Mouse (Mus musculus) layer of hippocampus, adult 11-12 months (tissue): Measurements from ENCODE around the gene Tmtc2.

Source experiments
- DNase-seq: peaks from one replicate; pipeline ENCODE4 v3.0.0; 2022; ENCODE audit warnings: low spot score

Gene Tmtc2

DNA sequence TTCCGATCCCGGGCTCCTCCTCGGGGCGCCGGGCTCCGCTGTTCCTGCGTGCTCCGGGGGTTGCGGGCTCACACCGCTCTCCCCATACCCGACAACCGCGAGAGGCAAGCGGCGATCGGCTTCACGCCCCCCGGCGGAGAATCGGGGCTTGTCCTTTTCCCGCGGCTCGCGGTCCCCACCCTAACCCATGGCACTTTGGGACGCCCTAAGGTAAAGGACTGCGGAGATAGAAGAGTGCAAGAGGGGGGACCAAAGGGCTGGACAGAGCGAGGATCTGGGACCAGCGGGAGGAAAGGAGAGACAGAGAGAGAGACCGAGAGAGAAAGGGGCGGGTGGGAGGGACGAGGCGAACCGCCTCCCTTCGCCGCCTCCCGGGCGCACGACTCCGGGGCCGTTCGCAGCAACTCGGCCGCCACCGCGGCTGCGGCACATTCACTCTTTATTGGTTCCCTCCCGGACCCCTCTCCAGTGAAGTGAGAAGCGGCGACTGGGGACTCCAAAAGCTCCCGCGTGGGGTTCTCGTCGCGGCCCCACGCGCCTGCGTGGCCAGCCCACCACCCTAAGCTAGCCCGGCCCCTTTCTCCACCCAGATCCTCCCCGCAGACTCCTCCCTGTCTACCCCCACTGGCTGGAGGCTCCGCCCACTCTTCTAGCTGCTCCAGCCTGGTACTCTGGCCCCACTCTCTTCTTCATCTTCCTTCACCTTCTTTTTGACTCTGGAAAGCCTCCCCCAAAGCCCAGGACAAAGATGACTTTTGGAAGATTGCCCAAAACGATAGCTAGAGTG, at the start of gene Tmtc2:
Gene Tmtc2, minus strand, starts transcription at position 544 of the 787 bp plus-strand sequence.
- DNase-seq, result peak; percentile 84

DNA sequence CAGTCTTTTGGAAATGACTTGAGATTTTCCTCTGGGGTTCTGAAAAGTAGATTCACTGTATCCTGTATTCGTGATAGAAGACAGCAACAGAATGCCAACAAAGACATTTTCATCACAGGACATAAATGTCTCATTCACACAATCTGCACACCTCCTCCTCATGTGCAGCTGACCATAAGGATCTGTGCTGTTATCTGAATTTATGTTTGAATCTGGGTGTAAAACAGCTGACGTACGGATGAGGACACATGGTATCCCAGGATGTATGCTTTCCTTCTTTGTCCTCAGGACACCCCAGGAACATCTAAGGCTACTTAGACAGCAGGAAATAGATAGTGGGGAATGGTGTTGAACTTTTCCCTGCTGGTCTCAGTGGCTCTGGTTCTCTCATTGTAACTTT, 37.9 kb upstream of the Tmtc2 start:
- DNase-seq, result no peak

DNA sequence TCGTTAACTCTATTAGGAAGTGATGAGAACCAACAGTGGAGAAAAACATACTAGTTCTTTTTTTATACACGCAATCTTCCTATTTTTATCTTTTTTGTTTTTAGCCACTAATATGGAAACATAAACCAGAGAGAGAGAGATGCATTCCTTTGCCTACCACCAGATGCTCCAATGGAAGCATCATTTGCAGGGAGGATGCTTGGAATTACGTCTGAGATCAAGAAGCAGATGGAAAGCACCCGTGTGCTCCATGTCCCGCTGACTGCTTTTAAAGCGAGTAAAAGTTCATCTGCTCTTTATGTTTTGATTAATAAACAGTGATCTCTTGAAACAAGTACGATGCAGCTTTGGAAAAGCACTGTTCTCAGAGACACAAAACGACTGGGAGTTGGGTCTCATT, 24.6 kb upstream of the Tmtc2 start:
- DNase-seq, result no peak

DNA sequence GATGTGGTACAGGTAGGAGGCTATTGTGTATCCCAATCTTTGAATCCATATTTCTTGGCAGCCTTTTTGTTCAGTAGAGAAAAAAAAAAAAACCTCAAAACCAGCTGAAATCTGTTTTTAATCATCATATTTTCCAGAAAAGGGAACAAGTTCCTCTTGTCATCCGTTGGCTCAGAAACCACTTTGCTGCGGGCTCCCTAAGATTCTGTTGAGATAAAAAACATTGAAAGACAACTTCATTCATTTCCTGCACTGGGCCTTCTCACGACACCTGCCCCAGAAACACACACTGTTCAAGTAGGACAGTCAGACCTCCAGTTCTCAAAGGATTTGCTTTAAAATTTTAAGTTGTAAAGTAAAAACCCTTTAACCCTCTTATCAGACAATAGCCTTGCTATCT, 23.0 kb upstream of the Tmtc2 start:
- DNase-seq, result no peak

DNA sequence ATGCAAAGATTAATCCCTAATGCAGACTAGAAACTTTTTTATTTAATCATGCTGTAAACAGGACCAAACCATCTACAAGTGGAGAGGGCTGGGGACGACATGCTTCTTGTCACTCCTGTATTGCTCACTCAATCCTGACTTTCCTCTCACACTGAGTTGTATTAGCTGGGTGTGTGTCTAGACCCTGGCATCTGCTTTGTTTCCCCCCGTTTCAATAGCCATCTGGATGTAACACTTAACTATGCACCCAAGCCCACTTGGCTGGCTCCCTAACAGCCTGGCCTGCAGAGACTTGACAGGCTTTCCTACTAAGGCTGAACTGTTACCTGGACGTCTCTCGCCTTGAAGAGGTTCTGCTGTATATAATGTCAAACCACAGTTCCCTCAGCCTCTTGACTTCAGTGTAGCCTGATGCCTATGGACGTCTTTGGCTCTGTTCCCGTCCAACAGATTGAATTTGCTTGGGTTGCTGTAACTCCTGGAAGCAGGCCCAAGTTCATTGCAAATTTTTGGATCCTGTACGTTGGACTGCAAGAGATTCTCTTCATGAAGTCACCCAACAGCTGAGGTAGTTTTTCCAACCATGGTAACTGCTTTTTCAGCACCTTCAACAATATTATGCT, 21.3 kb upstream of the Tmtc2 start:
- no peak for DNase-seq

DNA sequence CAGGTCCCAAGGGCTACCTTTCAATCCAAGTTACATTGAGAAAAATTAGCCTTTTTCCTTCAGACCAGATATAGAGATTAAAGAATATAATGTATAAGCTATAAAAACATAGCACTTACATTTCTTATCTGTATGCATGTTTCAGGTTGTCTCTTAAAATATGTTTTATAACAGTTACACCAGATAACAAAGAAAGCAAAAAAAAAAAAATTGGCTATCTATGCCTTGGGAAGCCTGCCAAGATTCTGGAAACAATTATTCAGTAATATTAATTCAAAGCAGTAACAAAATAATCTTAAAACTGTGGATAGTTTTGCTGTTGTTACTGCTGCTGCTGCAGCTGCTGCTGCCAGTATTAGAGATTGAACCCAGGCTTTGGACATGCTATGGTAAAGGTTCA, 13.9 kb upstream of the Tmtc2 start:
- DNase-seq, result no peak

DNA sequence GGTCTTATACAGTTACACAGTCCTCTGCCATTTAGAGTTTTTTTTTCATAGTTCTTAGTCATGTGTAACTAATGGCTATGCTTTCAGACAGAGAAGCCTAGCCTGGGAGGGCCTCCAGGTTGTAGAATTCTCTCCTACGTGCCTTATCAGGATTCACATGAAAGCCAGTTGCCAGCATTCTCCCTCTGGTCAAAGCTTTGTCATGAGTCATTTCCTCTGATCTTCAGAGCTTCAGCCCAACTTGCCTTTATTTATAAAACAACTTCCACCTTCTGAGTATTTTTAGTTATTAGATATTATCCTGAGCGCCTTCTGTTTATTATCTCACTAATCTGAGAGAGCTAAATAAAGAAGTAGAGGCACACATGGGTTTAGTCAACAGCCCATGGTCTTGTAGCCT, 5.1 kb upstream of the Tmtc2 start:
- DNase-seq, result no peak

DNA sequence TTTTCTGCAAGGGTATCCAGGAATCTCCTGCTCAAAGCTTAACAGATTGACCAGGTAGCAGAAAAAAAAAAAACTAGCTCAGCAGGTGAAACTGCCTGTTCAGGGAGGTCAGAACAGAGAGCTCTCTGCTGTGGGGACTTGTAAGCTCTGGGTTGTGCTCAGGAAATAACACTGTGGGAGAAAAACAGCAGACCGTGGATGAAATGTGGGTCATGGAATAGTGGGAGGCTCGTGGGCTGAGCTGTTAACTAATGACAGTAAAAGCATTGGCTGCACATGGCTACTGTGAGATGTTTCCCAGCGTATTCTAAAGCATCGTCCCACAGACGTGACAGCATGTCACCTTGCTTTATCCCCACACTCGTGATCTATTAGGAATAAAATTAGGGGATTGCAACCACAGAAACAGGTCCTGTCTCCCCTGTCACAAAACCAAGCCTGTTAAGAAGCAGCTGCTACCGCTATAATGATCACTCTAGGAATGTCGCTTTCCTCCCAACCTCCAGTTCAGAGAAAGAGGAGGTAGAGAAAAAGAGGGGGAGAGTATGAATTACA, 4.1 kb upstream of the Tmtc2 start:
- no peak for DNase-seq

DNA sequence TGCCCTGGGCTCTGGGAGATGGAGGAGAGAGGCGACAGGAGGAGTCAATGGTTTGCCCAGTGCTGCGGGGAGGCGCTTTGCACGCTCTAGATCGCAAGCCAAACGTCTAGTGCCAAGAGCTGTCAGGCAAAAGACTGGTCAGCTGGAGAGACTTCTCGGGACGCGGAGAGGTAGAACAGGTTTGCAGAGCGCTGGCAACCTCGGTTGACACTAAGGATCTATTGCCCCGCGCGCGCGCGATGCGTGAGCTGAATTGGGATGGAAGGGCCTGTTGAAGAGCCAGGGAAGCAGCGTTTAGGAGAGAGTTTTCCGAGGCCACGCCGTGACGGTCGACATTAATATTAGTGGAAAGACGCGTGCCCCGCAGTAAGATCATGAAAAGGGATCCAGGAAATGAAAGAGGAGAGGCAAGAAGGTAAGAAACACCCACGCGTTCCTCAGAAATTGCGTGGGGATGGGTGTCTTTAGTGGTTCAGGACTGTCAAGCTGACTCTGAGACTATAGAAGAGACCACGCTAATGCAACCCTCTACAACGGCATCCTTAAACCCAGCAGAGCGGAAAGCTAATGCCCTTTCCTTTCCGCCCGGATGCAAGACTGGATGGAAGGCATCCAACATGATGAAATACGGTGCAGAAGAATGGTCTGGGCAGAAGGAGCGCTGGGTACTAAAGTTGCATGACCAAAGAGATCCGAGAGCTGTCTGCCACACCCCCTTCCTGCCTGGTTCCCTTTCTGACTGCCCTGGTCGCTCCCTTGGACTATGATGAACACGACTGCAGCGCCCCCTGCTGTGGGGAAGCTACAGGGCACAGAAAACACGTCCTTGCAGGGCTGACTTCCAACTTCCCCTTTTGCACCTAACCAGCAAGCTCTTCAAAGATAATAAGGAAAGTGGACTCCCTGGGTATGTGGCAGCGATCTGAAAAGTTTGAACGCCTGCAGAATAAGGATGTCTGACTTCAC, 727 bp upstream of the Tmtc2 start:
- DNase-seq, result peak; percentile 94

DNA sequence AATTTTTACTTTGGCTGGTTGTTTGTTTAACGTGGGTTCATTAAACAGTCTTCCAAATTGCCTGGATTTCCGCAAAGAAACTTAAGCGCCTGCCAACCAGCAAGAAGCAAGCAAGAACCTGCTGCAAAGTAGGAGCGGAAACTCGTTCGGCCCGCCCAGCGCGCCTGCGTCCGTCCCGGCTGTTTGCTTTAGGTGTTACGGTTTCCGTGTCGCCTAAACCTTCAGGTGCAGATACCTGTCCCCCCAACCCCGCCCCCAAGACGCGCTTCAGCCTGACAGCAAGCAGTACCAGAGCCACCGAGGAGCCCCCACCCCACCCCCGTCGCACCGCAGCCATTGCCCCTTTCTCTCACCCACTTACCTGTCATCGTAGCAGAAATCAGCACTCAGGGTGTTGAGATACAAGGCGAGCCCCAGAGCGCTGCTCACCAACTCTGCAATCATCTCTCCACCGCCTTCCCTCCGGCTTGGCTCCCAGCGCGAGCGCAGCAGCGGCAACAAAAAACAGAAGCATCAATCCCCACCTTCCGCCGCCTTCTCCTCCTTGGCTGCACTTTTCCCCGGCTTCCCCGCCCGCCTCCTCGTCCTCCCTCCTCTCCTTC, 844 bp downstream of the Tmtc2 start:
- DNase-seq, result no peak

DNA sequence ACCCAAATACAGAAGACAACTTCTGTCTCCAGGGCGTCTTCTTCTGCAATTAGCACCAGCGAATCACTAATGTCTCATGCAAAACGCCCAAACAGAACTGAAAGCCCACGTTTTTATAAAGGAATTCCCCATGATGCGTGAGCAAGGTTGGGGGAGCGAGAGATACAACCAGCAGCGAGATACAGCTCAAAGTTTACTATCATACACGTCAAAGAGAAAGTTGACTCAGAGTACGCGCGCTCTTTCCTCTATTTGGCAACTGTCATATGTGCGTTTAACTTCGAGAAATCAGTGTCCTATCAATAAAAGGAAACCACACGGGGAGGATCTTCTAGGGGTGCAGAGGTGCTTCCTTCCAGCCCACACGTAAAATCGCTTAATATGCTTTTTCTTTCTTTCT, 1.4 kb downstream of the Tmtc2 start:
- no peak for DNase-seq

DNA sequence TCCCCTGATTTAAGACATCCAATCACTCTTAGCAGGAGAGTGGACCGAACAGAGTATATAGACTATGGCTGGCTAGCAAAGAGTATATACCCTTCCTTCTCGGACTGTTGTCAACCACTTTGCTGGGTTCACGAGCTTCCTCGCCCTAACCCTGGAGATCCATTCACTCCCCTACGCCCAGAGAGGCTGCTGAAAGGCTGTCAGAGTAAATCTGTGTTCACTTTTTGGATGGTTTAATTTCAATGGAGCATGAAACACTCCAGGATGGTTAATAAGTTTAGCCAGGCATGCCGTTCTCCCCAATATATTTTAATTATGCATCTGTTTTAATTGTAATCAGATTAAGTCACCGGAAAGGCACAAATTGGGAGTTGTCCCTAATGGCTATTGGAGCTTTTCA, 1.9 kb downstream of the Tmtc2 start:
- DNase-seq, result no peak

DNA sequence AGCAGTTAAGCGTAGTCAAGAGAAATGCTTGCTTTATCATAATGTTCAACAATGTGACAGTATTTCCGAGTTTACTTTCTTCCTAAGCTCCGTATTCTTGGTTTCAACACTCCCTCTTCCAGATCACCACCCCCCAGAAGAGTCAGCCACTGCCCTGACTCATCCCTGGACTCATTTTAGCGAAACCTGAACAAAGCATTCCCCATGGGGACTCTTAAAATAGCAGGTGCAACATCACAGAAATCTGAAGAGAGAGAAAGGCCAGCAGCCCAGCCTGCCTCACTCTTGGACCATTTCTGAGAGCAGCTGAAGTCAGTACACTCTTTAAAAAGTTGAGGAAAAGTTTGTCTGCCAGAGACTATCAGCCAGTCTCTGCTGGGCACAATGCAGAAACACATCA, 2.4 kb downstream of the Tmtc2 start:
- DNase-seq, result no peak

DNA sequence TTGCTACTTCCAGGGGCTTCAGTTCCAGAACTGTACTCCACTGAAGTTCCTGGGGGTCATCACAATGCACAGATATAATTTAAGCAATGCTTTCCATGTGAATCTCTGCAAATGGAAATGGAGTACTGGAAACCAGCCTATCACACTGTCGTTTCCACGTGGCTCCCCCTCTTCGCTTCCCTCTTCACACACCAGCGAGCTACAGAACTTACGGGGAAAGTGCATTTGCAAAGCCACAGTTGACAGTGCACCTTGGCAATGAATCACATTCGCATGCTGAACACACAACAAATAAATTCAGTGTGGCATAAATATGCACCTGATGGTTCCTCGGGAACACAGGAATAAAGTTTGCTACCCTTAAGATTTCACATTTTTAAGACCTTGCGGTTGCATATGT, 3.2 kb downstream of the Tmtc2 start:
- DNase-seq, result no peak

DNA sequence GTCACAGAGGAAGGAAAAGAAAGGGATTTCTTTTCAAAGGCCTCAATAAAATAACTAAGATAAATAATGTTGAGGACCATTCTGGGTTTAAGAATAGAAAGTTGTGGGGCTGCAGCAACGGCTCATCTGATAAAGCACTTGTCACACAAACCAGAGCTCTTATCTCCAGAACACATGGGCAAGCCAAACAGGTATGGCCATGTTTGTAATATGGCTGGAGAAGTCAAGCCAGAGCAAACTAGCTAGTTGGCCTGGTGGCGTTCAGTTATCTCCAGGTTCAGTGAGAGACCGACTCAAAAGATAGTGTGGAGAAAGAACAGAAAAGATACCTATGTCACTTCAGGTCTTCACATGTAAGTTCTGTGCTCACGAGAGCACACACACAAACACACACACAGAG, 4.7 kb downstream of the Tmtc2 start:
- no peak for DNase-seq

DNA sequence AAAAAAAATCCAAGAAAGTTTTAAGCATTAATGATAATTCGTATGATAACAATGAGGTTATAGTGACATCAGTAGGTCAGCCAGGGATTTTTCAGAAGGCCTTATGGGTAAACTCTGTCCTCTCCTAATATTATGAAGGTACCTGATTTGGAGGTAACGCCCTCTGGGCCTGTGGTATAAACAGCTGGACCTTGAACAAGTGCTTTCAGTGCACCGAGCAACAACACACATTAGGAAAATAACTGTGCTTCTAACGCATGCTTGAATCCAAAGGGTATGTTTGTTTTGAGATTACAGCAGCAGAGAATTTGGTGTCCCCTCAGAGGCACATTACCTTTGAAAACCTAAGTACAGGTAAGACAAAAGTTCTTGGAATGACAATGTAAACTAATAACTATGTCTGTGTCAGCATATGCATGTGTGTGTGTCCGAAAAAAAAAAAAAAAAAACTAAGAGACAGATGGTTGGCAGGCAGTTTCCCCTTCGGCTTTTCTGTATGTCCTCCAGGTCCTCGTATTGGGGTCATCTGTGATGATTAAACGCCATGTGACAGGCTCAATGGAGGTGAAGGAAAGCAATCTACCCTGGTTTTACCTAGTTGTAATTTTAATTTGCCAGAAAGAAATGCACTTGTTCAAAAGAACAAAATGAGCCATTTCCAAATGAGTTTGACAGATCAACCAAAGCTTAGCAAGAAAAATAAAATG, 6.3 kb downstream of the Tmtc2 start:
- DNase-seq, result no peak

DNA sequence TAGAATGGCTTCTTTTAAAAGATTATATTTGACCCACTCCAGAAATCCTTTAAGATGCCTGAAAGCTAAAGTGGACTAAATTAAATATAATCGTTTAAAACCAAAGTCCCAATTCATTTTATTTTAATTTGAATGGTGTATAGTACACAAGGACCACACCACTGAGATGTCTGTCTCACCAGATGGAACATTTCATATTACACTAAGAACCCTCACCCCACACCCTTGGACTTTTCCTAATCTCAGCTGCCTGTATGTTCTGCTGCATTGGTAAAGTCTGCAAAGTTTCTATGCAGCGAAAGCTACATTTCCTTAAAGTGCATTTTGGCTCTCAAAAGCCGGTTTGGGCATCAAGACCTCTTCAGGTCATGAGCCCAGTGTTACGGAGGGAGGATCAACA, 12.7 kb downstream of the Tmtc2 start:
- DNase-seq, result no peak

DNA sequence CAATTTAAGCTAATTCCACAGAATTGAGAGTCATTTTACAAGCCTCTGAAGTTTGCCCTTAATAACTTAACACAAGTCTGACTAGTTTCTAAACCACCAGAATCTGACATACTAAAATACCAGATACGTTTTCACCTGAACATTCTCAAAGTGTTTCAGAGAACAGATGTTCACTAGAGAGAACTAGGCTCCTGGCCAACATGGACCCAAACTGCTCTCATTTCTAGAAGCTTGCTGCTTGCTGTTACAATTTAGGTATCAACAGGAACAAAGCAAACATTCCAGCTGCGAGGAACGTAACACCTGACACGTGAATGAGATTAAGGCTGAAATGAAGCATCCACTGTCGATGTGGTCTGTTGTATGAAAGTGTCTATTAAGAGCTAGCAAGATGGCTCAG, 16.7 kb downstream of the Tmtc2 start:
- no peak for DNase-seq

DNA sequence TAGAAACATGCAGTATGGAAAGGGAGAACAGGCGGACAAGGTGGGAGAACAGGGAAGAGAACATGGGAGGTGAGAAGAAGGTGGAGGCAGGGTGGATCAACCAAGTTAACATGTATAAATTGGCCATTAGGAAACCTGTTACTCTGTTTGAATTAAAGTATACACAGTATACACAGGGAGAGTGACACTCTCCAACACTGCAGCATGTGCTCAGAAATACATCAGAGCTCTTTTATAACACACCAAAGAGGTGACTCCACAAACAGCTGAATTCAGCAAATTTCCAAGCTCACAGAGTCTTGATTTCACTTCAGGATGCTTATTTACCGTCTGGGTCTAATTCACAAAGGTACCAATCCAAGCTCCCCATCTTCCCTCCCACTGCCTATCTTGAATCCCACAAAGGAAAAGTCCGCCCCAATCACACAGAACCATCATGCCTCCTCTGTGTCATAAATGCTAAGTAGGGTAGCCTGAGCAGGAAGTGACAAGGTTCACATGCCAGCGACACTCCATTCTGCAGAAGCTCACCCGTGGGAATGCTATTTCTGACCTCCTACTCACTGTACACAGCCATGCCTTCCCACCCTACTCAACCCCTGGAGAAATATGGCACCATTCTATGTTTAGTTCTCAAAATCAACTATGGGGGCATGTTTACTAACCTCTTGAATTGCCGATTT, 17.2 kb downstream of the Tmtc2 start:
- no peak for DNase-seq

DNA sequence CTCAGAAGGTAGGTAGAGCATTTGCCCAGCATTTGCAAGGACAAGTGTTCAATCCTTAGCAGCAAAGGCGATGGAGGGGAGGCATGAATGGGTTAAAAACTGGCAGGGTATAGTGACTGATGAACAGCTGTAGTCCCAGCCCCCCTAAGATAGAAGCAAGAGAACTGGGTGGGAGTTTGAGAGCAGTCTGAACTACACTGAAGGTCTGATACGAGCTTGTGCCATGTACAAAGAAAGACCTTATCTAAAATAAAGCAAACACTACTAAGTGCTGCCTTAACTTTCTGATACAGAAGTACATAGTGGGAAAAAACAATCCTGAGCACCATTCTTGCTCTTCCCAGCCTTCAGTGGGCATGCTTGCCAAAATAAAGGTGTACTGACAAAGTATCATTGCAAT, 20.1 kb downstream of the Tmtc2 start:
- no peak for DNase-seq

DNA sequence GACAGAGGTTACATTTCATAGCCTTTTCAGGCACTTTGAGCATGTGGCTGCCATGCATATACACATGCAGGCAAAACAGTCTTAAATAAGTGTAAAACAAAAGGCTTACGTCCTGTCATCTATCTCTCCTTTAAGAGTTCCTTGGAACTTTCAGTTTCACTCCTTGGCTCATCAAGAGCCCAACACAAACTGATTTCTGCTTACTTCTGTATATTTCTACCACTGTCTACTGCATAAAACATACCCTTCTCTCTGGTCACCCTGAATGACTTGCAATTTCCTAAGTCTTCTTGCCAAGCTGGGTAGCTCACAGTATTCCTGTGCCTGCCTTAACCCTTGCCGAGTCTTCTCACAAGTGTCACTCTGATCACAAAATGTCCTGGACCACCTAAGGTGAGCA, 26.2 kb downstream of the Tmtc2 start:
- DNase-seq, result no peak
